Mouse (Mus musculus): Measurements from ENCODE around the gene Chrdl1. TPM values are rescaled to one million over a fixed set of nuclear protein-coding genes. Genes with fewer than 3 reads are reported as not detected.

Gene Chrdl1
- polyA plus RNA-seq, 1 experiment from 2014 or later = 5.5 TPM

DNA sequence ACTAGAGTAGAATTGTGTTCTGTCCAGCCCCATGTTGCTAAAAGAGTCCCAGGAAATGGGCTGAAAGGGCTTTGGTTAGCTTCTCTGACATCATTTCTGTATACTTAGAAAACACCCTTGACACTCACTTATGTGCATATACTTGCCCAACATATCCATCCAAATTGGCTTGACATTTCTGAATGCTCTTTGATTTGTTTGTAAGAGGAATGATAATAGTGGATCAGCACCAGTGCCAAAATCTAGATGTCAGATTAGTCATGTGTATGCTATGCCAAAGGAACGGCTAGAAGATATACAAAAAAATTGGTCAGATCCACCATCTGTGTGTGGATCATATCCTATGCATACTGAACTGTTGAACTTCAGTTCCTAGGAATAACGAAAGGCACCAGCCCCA lies 99.3 kb downstream of the Chrdl1 start:
- DNase-seq (ENCODE audit: extremely low spot score, low spot score) = no peak
- 88% methylated on average over 2 of the region's 2 CpGs for WGBS
- peaks cover 92% of the 10 kb centered on the region for H3K27me3 ChIP-seq (ENCODE audit: poor library complexity, severe bottlenecking)
- no peak overlapping the region for H3K4me3 ChIP-seq
- H3K4me1 ChIP-seq = no peaks in the 10 kb centered on the region
- no peaks in the 10 kb centered on the region for H3K36me3 ChIP-seq (replicated peaks)
- no peaks in the 10 kb centered on the region for H3K9me3 ChIP-seq
- H3K27ac ChIP-seq = no peak overlapping the region

- Histone ChIP-seq H3K9me3 (no peaks in the 10 kb centered on the region), H3K27me3 (ENCODE audit: poor library complexity, severe bottlenecking) (peaks cover 50% of the 10 kb centered on the region), H3K4me1 (no peaks in the 10 kb centered on the region), H3K36me3 (replicated peaks) (no peaks in the 10 kb centered on the region), H3K27ac (no peak overlapping the region), H3K4me3 (no peak overlapping the region)
- 47% methylated on average over 5 of the region's 5 CpGs for WGBS
- no peak for DNase-seq (ENCODE audit: extremely low spot score, low spot score)
Measured at GRCm38 (mm10) chrX:143275202-143275601, 118.9 kb downstream of the Chrdl1 start.

DNA sequence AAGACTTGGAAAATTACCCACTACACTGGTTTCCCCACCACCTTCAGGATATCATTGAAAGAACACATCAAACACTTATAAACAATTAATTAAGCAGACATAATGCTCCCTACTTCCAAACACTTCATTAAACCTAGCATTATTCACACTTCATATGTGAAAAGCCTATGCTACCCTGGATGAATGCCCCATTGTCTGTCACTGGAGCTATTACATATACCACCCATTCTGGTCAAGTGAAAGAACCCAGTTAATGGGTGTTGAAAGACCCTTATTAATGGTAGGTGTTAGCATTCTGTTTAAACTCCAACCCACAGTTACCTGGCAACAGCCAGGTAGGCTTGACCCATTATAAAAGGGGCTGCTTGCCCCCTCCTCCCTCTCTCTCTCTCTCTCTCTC lies 143.4 kb downstream of the Chrdl1 start:
- Histone ChIP-seq H3K27ac (no peak overlapping the region), H3K9me3 (no peaks in the 10 kb centered on the region), H3K27me3 (ENCODE audit: poor library complexity, severe bottlenecking) (peaks cover 63% of the 10 kb centered on the region), H3K4me1 (no peaks in the 10 kb centered on the region), H3K4me3 (no peak overlapping the region), H3K36me3 (replicated peaks) (no peaks in the 10 kb centered on the region)
- DNase-seq (ENCODE audit: extremely low spot score, low spot score) = no peak

Other genes starting within 250 kb of the Chrdl1 start
- 60.3 and 62.7 TPM in 2 replicates for gene Pak3, start 124.3 kb upstream of the Chrdl1 start, polyA plus RNA-seq (2016; fragmentation: Nextera tagmentation; extraction: Ambion mirVana)

Data from forebrain, embryonic 10.5 days (tissue).